Mouse (Mus musculus) liver, adult 2 months (tissue): ENCODE data around the gene Emc3.

ENCODE experiments used
- CTCF ChIP-seq: fragments of 200-500 bp; IDR thresholded peaks from 2 replicates; pipeline ENCODE4 v1.5.1; 2011; ENCODE audit warnings: low read depth, low read length, control low read depth
- POLR2A ChIP-seq: fragments of 200-500 bp; IDR thresholded peaks from 2 replicates; pipeline ENCODE4 v1.6.1; 2011; ENCODE audit warnings: low read length, control low read depth; ENCODE audit not compliant: insufficient read depth; ENCODE audit errors: extremely low read depth

DNA sequence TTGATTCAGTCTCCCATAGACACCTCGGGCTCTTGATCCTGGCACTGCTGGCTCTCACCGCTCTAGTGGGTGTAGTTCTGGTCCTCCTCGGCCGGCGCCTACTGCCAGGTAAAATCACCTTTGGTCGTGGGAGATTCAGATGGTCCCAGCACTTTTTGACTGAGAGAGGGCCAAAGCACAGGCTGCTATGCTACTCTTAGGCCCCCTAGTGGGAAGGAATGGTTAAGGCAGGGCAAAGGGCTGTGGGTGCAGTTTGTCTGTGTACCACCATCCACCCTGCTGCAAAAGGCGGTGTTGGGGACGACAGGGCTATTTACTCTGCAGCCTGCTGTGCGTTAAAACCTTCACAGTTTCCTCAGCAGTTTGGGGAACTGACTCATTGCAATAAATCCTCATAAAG lies 62.4 kb downstream of the Emc3 start:
- TF ChIP-seq CTCF (peak; percentile 90), POLR2A (no peak)
